Mouse (Mus musculus) mature B cell (primary cell): Measurements from ENCODE around the gene Guca2b.

Source experiments
- in situ Hi-C: fragments of 300-500 bp; cut with MboI; formaldehyde crosslinking; loops from 2 replicates; pipeline ENCODE4 v1.14.3; 2019

Guca2b gene

GRCm38 (mm10) chr4:119658731-119659130, at the start of gene Guca2b:
Gene Guca2b, minus strand, starts transcription at chr4:119658954.
- in situ Hi-C loops = no loop called here

- in situ Hi-C loops = no loop called here
Measured at GRCm38 (mm10) chr4:119707751-119708150, 49.0 kb upstream of the Guca2b start.

GRCm38 (mm10) chr4:119707326-119707725, 48.6 kb upstream of the Guca2b start:
- in situ Hi-C loops = no loop called here

DNA sequence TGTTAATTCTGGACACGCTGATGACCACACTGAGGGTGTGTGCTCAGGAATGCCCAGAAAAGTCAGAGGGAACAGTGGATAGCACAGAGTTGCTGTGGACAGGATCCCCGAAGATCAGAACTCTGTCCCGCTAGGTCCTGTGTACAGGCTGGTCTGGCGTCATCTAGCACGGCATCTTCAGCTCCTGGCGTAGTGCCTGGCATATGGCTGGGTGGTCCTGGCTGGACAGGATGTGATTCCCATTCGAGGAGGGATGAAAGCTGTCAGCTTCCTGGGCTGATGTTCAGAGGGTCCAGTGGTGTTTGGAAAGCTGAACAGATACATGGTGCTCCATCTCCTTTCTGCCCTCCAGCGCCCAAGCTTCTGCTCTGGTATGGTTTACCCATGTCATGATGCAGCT, 45.2 kb upstream of the Guca2b start:
- in situ Hi-C loops = no loop called here

- in situ Hi-C loops = no loop called here
Measured at GRCm38 (mm10) chr4:119701269-119701954, 42.7 kb upstream of the Guca2b start.

DNA sequence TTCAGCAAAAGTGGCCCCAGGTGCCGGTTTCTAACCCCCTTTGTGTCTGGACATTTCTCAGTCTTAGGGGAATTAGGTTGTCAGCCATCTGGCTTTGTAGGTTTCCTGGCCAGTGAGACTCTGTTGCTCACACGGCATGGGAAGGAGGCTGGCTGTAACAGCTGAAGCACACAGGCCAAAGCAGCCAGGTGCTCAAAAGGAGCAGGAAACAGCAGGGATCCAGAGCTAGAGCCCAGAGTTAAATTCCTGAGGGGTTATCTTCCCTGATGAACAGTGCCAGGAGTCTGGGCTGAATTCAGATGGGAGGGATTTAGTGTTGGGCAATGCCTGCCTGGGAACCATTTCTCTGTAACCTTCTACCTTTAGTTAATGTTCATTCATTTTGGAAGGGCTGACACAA, 39.6 kb upstream of the Guca2b start:
- in situ Hi-C loops = no loop called here

DNA sequence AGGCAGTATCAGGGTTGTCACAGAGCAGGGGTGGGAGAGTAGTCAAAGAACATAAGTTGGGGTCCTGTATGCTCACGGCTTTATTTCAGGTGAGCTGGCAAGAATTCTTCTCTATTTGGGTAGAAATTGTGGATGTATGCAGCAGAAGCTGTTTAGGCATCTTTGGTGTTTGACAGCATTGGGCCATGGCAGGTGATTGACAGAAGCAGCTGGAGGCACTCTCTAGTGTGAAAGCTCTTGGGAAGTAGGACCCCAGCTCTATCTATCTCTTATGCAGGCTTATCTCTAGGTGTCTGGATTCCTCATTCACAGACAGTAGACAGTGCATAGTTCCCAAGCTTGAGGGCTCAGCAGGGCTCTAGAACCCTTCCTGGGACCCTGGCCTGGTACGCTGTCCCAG, 27.0 kb upstream of the Guca2b start:
- in situ Hi-C loops = no loop called here

DNA sequence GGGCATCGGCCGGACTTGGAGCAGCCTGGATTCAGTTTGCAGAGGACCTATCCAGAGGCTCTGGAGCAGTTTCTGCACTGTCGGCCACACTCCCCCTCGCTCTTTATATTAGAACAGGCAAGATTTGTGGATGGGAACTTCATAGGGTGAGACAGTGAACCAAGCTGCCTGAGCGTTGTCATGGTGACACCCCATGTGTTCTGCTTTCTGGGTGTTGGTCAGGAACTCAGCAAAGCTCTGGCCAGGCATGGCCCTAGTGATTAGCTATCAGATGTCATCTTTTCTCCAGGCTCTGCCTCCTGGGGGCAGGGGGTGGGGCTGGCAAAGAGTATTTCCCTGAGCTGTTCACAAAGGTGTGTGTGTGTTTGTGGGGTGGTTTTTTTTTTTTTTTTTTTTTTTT, 23.8 kb upstream of the Guca2b start:
- in situ Hi-C loops = no loop called here

- in situ Hi-C loops = no loop called here
Measured at GRCm38 (mm10) chr4:119672685-119673084, 13.9 kb upstream of the Guca2b start.

- in situ Hi-C loops = no loop called here
Measured at GRCm38 (mm10) chr4:119671164-119671563, 12.4 kb upstream of the Guca2b start.

DNA sequence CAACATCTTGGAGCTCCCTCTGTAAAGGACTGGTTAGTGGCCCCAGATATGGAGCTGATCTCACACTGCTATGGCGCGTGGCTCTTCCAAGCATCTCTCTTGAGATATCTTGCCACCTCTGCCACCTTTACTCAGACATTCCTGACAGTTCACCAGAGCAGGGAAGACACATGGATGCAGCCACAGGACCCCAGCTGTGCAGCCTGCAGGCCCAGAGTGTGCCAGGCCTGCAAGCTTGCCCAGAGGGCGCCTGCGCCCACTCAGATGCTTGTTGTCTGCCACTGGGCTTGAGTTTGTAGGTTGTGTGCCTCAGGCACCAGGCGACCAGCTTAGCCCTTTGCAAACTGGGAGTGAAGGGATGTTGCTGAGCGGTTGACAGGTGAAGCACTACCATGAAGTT, 12.0 kb upstream of the Guca2b start:
- in situ Hi-C loops = no loop called here

DNA sequence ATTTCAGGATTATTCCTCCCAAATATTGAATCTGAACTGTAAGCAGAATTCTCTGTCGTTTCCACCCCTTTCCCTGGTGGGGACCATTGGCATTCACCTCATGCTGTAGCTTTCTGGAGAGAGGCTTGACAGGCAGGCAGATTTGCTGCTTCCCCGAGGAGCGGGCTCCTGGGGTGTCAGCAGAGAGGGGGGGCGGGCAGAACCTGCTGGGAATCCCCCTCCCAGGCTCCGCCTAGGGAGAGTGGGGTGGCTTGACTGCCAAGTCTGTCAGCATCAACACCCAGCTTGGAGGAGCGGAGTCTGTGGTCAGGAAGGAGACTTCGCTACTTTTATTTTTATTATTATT, 11.4 kb upstream of the Guca2b start:
- in situ Hi-C loops = no loop called here

GRCm38 (mm10) chr4:119669356-119670209, 10.8 kb upstream of the Guca2b start:
- in situ Hi-C loops = no loop called here

DNA sequence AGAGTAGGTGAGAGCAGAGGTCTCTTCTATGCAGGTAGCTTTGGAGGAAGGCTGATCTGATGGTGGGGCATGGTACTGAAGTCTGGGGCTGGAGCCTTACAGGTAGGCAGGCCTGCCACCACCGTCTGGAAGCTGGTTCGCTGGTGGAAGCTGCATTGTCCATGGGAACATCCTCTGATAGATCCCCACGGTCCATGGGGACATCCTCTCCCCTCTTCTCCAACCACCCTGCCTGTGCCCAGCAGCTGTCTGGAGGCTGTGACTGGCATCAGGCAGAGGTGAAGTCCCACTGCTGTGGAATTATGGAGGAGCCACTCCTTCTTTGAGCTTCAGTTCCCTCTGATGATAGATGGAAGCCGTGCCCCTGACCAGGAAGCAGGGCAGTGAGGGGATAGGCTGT, 9.8 kb upstream of the Guca2b start:
- in situ Hi-C loops = no loop called here

DNA sequence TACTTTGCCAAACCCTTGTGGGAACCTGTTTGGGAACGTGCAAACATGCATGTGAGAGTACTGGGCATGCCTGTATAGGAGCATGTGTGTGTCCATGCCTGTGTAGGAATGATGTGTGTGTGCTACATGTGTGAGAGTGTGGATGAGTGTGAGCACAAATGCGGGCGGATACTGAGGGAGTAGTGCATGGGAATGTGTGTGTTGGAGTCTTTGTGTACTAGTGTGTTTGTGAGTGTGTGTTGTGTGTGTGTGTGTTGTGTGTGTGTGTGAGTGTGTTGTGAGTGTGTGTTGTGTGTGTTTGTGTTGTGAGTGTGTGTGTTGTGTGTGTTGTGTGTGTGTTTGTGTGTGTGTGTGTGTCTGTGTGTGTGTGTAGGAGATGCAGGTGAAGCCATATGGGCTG, 9.4 kb upstream of the Guca2b start:
- in situ Hi-C loops = no loop called here

- in situ Hi-C loops = no loop called here
Measured at GRCm38 (mm10) chr4:119667454-119667853, 8.7 kb upstream of the Guca2b start.

DNA sequence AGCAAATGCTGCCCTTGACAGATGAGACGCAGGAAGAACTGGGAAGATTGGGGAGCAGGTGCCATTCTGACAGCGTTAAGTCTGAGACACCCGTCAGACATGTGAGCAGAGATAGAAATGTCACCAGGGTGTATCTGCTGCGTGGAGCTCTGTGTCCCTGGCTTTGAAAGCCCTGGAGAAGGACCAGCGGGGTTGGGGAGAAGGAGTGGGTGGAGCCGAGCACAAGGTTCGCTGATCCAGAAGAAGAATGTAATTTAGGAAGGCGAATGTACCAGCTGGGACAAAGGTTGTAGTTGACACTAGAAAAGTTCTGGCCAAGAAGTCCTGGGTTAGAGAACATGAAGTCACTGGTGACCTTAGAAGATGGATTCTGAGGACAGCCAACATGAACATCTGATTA, 7.4 kb upstream of the Guca2b start:
- in situ Hi-C loops = no loop called here

GRCm38 (mm10) chr4:119665166-119665565, 6.4 kb upstream of the Guca2b start:
- in situ Hi-C loops = no loop called here

DNA sequence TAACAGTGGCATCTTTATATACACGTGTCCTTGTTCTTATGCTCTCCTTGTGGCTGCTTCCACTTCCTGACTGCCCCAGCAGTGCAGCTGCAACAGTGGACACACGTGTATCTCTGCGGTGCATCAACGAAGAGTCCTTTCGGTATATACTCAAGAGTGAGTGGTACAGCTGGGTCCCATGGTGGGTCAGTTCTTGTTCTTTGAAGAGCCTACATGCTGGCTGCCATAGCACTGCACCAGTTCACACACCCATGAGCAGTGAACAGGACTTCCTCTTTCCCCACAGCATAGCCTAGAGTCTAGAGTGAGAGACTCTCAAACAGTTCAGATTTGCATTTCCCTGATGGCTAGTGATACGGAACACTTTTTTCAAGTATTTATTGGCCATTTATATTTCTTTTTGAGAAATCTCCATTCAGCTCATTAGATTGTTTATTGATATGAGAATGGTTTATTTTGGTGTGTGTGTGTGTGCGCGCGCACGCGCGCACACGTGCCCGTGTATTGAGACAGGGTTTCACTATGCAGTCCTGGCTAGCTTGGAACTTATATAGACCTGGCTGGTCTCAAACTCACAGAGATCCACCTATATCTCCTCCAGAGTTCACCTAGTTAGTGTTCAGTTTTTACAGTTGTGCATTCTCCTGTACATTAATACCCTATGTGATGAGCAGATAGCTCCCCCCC, 4.8 kb upstream of the Guca2b start:
- in situ Hi-C loops = no loop called here

DNA sequence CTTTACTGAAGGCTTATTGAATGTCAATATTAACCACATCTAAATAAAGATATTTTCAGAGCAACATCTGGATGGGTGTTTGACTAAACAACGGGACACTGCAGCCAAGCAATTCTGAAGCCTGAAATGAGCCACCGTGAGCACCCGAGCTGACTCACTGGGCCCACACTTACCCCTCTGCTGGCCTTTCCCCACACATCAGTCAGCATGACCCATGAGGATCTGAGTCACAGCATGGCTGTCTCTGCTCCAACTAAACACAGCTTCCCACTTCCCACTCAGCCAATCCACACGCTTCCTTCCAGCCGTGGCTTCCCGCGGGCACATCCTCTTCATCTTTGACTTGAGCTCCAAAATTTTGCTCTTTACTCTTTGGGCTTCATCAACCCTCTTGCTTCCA, 4.2 kb upstream of the Guca2b start:
- in situ Hi-C loops = no loop called here

GRCm38 (mm10) chr4:119662151-119662550, 3.4 kb upstream of the Guca2b start:
- in situ Hi-C loops = no loop called here

DNA sequence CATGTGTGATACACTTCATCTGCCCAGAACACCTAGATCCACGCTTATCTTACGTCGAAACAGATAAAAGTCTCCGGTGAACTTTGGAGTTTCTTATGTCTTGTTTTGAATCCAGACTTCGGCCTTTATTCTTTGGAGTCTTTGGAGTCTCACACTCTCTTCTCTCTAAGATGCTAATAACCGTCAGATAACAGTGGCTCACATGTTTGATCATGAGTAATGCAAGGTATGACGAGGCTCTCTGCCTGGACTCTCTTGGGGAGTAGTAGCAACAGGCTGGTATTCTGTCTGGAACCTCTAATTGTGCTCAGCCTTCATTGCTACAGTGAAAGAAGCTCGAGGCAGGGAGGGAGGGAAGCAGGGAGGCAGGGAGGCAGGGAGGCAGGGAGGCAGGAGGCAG, 1.3 kb upstream of the Guca2b start:
- in situ Hi-C loops = no loop called here

DNA sequence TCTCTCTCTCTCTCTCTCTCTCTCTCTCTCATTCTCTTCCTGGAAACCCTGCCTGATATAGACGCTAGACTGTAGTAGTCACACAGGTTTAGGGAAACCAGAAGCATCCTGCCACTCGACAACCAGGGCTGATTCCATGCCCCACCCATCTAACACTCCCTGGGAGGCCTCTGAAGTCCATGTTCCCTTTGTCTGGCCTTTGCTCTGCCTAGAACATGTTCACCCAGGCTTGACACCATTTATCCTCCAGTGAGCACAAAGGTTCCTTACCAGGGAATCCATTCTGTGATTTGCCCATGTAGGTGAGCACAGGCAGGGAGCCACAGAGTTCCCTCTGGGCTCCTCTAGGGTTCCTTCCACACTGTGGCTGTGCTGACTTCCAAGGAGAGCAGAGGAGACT, 508 bp downstream of the Guca2b start:
- in situ Hi-C loops = no loop called here
